Mouse (Mus musculus): Measurements from ENCODE around the gene Nos1. TPM values are rescaled to one million over a fixed set of nuclear protein-coding genes. Genes with fewer than 3 reads are reported as not detected.

Nos1 gene
- polyA plus RNA-seq, 1 experiment from 2014 or later, result not detected

- no peak overlapping the region for H3K4me3 ChIP-seq (ENCODE audit: low read depth, low read length)
- no peaks in the 10 kb centered on the region for H3K36me3 ChIP-seq (ENCODE audit: control insufficient read depth, insufficient read depth, low read length)
- no peaks in the 10 kb centered on the region for H3K9me3 ChIP-seq (replicated peaks; ENCODE audit: control insufficient read depth, low read length)
- H3K9ac ChIP-seq (ENCODE audit: low read depth, low read length), result no peak overlapping the region
- H3K4me1 ChIP-seq (ENCODE audit: control insufficient read depth, insufficient read depth, low read length), result no peaks in the 10 kb centered on the region
- WGBS (ENCODE audit: insufficient replicate concordance), result 89% methylated on average over 9 of the region's 9 CpGs
- ATAC-seq (replicated peaks; ENCODE audit: insufficient number of reproducible peaks, low FRiP score, low TSS enrichment), result no peak
- no peak overlapping the region for H3K4me2 ChIP-seq
- no peak overlapping the region for H3K27ac ChIP-seq (ENCODE audit: low read depth, low read length)
- H3K27me3 ChIP-seq (ENCODE audit: control insufficient read depth, insufficient read depth, low read length), result no peaks in the 10 kb centered on the region
Measured at GRCm38 (mm10) chr5:117823811-117824210, 43.0 kb downstream of the Nos1 start.

- H3K27me3 ChIP-seq (ENCODE audit: control insufficient read depth, insufficient read depth, low read length), result no peaks in the 10 kb centered on the region
- no peak overlapping the region for H3K9ac ChIP-seq (ENCODE audit: low read depth, low read length)
- no peaks in the 10 kb centered on the region for H3K36me3 ChIP-seq (ENCODE audit: control insufficient read depth, insufficient read depth, low read length)
- 66% methylated on average over 5 of the region's 5 CpGs for WGBS (ENCODE audit: insufficient replicate concordance)
- H3K4me2 ChIP-seq, result no peak overlapping the region
- no peaks in the 10 kb centered on the region for H3K9me3 ChIP-seq (replicated peaks; ENCODE audit: control insufficient read depth, low read length)
- ATAC-seq (replicated peaks; ENCODE audit: insufficient number of reproducible peaks, low FRiP score, low TSS enrichment), result no peak
- H3K27ac ChIP-seq (ENCODE audit: low read depth, low read length), result no peak overlapping the region
- H3K4me3 ChIP-seq (ENCODE audit: low read depth, low read length), result no peak overlapping the region
- no peaks in the 10 kb centered on the region for H3K4me1 ChIP-seq (ENCODE audit: control insufficient read depth, insufficient read depth, low read length)
Measured at GRCm38 (mm10) chr5:117824486-117824885, 43.7 kb downstream of the Nos1 start.

- Histone ChIP-seq H3K36me3 (ENCODE audit: control insufficient read depth, insufficient read depth, low read length) (no peaks in the 10 kb centered on the region), H3K4me2 (no peak overlapping the region), H3K9ac (ENCODE audit: low read depth, low read length) (no peak overlapping the region), H3K27me3 (ENCODE audit: control insufficient read depth, insufficient read depth, low read length) (no peaks in the 10 kb centered on the region), H3K4me1 (ENCODE audit: control insufficient read depth, insufficient read depth, low read length) (no peaks in the 10 kb centered on the region), H3K9me3 (replicated peaks; ENCODE audit: control insufficient read depth, low read length) (no peaks in the 10 kb centered on the region), H3K27ac (ENCODE audit: low read depth, low read length) (no peak overlapping the region), H3K4me3 (ENCODE audit: low read depth, low read length) (no peak overlapping the region)
- WGBS (ENCODE audit: insufficient replicate concordance), result 77% methylated on average over 11 of the region's 11 CpGs
- no peak for ATAC-seq (replicated peaks; ENCODE audit: insufficient number of reproducible peaks, low FRiP score, low TSS enrichment)
Measured at GRCm38 (mm10) chr5:117825336-117825735, 44.5 kb downstream of the Nos1 start.

- no peak overlapping the region for H3K9ac ChIP-seq (ENCODE audit: low read depth, low read length)
- H3K9me3 ChIP-seq (replicated peaks; ENCODE audit: control insufficient read depth, low read length), result no peaks in the 10 kb centered on the region
- 70% methylated on average over 6 of the region's 6 CpGs for WGBS (ENCODE audit: insufficient replicate concordance)
- no peak for ATAC-seq (replicated peaks; ENCODE audit: insufficient number of reproducible peaks, low FRiP score, low TSS enrichment)
- no peaks in the 10 kb centered on the region for H3K4me1 ChIP-seq (ENCODE audit: control insufficient read depth, insufficient read depth, low read length)
- no peaks in the 10 kb centered on the region for H3K36me3 ChIP-seq (ENCODE audit: control insufficient read depth, insufficient read depth, low read length)
- no peak overlapping the region for H3K27ac ChIP-seq (ENCODE audit: low read depth, low read length)
- H3K4me3 ChIP-seq (ENCODE audit: low read depth, low read length), result no peak overlapping the region
- H3K4me2 ChIP-seq, result no peak overlapping the region
- no peaks in the 10 kb centered on the region for H3K27me3 ChIP-seq (ENCODE audit: control insufficient read depth, insufficient read depth, low read length)
Measured at GRCm38 (mm10) chr5:117827366-117827765, 46.5 kb downstream of the Nos1 start.

- Histone ChIP-seq H3K9me3 (replicated peaks; ENCODE audit: control insufficient read depth, low read length) (peaks cover 3% of the 10 kb centered on the region; the same call in 1 of the 2 replicates), H3K4me1 (ENCODE audit: control insufficient read depth, insufficient read depth, low read length) (no peaks in the 10 kb centered on the region), H3K4me2 (no peak overlapping the region), H3K27ac (ENCODE audit: low read depth, low read length) (no peak overlapping the region), H3K9ac (ENCODE audit: low read depth, low read length) (no peak overlapping the region), H3K4me3 (ENCODE audit: low read depth, low read length) (no peak overlapping the region), H3K36me3 (ENCODE audit: control insufficient read depth, insufficient read depth, low read length) (no peaks in the 10 kb centered on the region), H3K27me3 (ENCODE audit: control insufficient read depth, insufficient read depth, low read length) (peaks cover 42% of the 10 kb centered on the region)
- ATAC-seq (replicated peaks; ENCODE audit: insufficient number of reproducible peaks, low FRiP score, low TSS enrichment), result no peak
- WGBS (ENCODE audit: insufficient replicate concordance), result 11% methylated on average over 5 of the region's 5 CpGs
Measured at GRCm38 (mm10) chr5:117836930-117837329, 56.1 kb downstream of the Nos1 start.

GRCm38 (mm10) chr5:117837731-117838130 is 56.9 kb downstream of the Nos1 start:
- Histone ChIP-seq H3K36me3 (ENCODE audit: control insufficient read depth, insufficient read depth, low read length) (no peaks in the 10 kb centered on the region), H3K4me3 (ENCODE audit: low read depth, low read length) (no peak overlapping the region), H3K27me3 (ENCODE audit: control insufficient read depth, insufficient read depth, low read length) (peaks cover 50% of the 10 kb centered on the region), H3K9me3 (replicated peaks; ENCODE audit: control insufficient read depth, low read length) (peaks cover 3% of the 10 kb centered on the region; the same call in 1 of the 2 replicates), H3K27ac (ENCODE audit: low read depth, low read length) (no peak overlapping the region), H3K4me1 (ENCODE audit: control insufficient read depth, insufficient read depth, low read length) (no peaks in the 10 kb centered on the region), H3K4me2 (no peak overlapping the region), H3K9ac (ENCODE audit: low read depth, low read length) (no peak overlapping the region)
- 39% methylated on average over 9 of the region's 9 CpGs for WGBS (ENCODE audit: insufficient replicate concordance)
- no peak for ATAC-seq (replicated peaks; ENCODE audit: insufficient number of reproducible peaks, low FRiP score, low TSS enrichment)

GRCm38 (mm10) chr5:117839501-117839900 is 58.7 kb downstream of the Nos1 start:
- Histone ChIP-seq H3K36me3 (ENCODE audit: control insufficient read depth, insufficient read depth, low read length) (no peaks in the 10 kb centered on the region), H3K4me1 (ENCODE audit: control insufficient read depth, insufficient read depth, low read length) (no peaks in the 10 kb centered on the region), H3K9ac (ENCODE audit: low read depth, low read length) (no peak overlapping the region), H3K4me2 (no peak overlapping the region), H3K4me3 (ENCODE audit: low read depth, low read length) (no peak overlapping the region), H3K9me3 (replicated peaks; ENCODE audit: control insufficient read depth, low read length) (peaks cover 1% of the 10 kb centered on the region; the same call in 1 of the 2 replicates), H3K27ac (ENCODE audit: low read depth, low read length) (no peak overlapping the region), H3K27me3 (ENCODE audit: control insufficient read depth, insufficient read depth, low read length) (peaks cover 68% of the 10 kb centered on the region)
- no peak for ATAC-seq (replicated peaks; ENCODE audit: insufficient number of reproducible peaks, low FRiP score, low TSS enrichment)
- WGBS (ENCODE audit: insufficient replicate concordance), result 57% methylated on average over 7 of the region's 7 CpGs

GRCm38 (mm10) chr5:117840203-117840602 is 59.4 kb downstream of the Nos1 start:
- WGBS (ENCODE audit: insufficient replicate concordance), result 27% methylated on average over 9 of the region's 9 CpGs
- Histone ChIP-seq H3K27me3 (ENCODE audit: control insufficient read depth, insufficient read depth, low read length) (peaks cover 72% of the 10 kb centered on the region), H3K4me2 (no peak overlapping the region), H3K27ac (ENCODE audit: low read depth, low read length) (no peak overlapping the region), H3K4me3 (ENCODE audit: low read depth, low read length) (no peak overlapping the region), H3K9me3 (replicated peaks; ENCODE audit: control insufficient read depth, low read length) (no peaks in the 10 kb centered on the region), H3K4me1 (ENCODE audit: control insufficient read depth, insufficient read depth, low read length) (no peaks in the 10 kb centered on the region), H3K9ac (ENCODE audit: low read depth, low read length) (no peak overlapping the region), H3K36me3 (ENCODE audit: control insufficient read depth, insufficient read depth, low read length) (no peaks in the 10 kb centered on the region)
- ATAC-seq (replicated peaks; ENCODE audit: insufficient number of reproducible peaks, low FRiP score, low TSS enrichment), result no peak

GRCm38 (mm10) chr5:117840988-117841387 is 60.2 kb downstream of the Nos1 start:
- WGBS (ENCODE audit: insufficient replicate concordance), result 41% methylated on average over 5 of the region's 5 CpGs
- Histone ChIP-seq H3K27ac (ENCODE audit: low read depth, low read length) (no peak overlapping the region), H3K4me2 (no peak overlapping the region), H3K4me3 (ENCODE audit: low read depth, low read length) (no peak overlapping the region), H3K9ac (ENCODE audit: low read depth, low read length) (no peak overlapping the region), H3K36me3 (ENCODE audit: control insufficient read depth, insufficient read depth, low read length) (no peaks in the 10 kb centered on the region), H3K4me1 (ENCODE audit: control insufficient read depth, insufficient read depth, low read length) (no peaks in the 10 kb centered on the region), H3K27me3 (ENCODE audit: control insufficient read depth, insufficient read depth, low read length) (peaks cover 72% of the 10 kb centered on the region), H3K9me3 (replicated peaks; ENCODE audit: control insufficient read depth, low read length) (no peaks in the 10 kb centered on the region)
- ATAC-seq (replicated peaks; ENCODE audit: insufficient number of reproducible peaks, low FRiP score, low TSS enrichment), result no peak
